Mouse (Mus musculus) gastrocnemius, adult 2 months (tissue): ENCODE measurements around the gene Plcb4. TPM values are rescaled to one million over a fixed set of nuclear protein-coding genes. Genes with fewer than 3 reads are reported as not detected.
A peak's percentile ranks its signal among the peaks of the same experiment; 100 is the strongest.

ENCODE experiments used
- DNase-seq: peaks from one replicate; pipeline ENCODE4 v3.0.0; 2022
- H3K27ac ChIP-seq: fragments of 200-600 bp; 2 replicates; pipeline ENCODE4 v1.8.1; 2022; ENCODE audit warnings: mild to moderate bottlenecking
- H3K4me3 ChIP-seq: fragments of 200-600 bp; 2 replicates; pipeline ENCODE4 v1.8.1; 2022; ENCODE audit warnings: mild to moderate bottlenecking, moderate library complexity
- CTCF ChIP-seq: fragments of 200-600 bp; IDR thresholded peaks from 2 replicates; pipeline ENCODE4 v1.8.1; 2022; ENCODE audit warnings: antibody characterized with exemption, mild to moderate bottlenecking, moderate library complexity
- intact Hi-C: fragments of 180-260 bp; cut with DNase I; formaldehyde crosslinking; loops from one replicate; pipeline ENCODE4 v1.15.1; 2025
- total RNA-seq, 2 experiments: library from RNA; stranded (reverse); gene quantifications; 2 replicates each; pipeline ENCODE4 v1.2.3; 2021

Plcb4 gene
- total RNA-seq, 2 experiments from 2014 or later, result 19.7 to 21.8 TPM

DNA sequence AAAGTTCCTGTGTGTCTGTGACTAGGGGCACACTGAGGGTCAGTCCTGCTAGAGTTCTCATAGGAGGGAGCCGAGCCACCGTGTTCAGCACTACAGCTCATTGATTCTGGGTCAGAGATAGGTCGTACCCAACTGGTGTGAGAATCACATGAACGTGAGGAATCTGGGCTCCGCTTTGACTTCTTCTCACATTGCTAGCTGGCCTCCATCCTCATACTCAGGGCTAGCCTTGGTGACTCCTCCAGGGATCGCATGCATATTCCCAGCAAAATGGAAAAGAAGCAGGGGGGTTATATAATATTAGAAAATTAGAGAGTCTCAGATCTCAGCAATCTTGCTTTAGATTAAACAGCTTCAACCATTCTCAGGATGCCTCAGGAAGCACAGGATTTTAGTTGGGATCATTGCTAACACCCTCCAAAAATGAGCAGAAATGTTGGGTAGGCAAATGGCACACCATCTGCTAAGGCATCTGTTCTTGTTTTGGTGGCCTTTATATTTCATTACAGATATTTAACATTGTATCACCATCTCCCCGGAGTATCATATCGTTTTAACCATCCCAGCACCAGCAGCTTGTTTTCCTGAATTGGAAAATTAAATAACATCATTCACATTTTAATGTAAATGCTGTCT is 180.0 kb downstream of the Plcb4 start:
- Histone ChIP-seq H3K4me3 (no peak overlapping the region), H3K27ac (no peak overlapping the region; the same call in 1 of the 2 replicates)
- intact Hi-C loops, result loop anchor here (5.0 kb wide), 1 partner anchor 74 kb away; no protein-coding TSS in a partner anchor
- DNase-seq, result no peak
- no peak for TF ChIP-seq CTCF

DNA sequence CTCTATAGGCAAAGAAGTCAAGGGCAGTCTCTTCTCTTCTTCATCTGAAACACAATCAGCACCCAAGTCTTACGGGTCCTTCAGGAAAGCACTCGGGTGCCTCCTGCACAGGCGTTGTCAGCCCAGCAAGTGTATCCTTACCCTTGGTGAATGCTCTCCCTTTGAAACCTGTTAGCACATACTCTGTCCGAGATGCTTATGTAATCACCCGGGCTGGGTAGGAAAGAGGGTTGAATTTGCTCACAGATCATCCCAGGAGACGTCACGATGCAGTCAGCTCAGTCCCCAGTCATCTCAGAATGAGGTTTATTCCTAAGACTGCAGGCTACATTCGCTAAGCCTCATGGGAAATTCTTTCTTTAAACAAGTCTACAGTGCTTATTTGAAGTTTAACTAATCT is 184.9 kb downstream of the Plcb4 start:
- Histone ChIP-seq H3K27ac (no peak overlapping the region), H3K4me3 (no peak overlapping the region)
- intact Hi-C loops, result no loop called here
- TF ChIP-seq CTCF, result no peak
- no peak for DNase-seq

DNA sequence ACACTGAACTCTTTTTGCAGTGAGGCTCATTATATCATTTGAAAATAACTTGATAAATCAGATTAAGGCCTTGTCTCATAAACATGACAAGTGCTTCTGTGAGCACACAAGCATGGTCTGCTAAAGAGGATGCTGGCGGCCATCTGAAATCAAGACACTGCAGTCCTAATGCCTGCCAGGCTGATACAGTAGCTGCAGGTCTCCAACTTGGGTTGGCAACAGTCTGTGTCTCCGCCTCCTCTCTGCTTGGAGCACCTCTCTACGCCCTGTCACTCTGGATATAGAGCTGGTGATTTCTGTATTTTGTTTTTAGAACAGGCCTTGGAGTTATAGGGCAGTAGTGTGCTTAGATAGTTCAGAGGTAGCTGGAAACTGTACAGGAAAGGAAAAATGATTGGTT is 188.1 kb downstream of the Plcb4 start:
- no peak overlapping the region for H3K27ac ChIP-seq
- no peak for TF ChIP-seq CTCF
- DNase-seq, result no peak
- intact Hi-C loops, result no loop called here
- H3K4me3 ChIP-seq, result no peak overlapping the region

DNA sequence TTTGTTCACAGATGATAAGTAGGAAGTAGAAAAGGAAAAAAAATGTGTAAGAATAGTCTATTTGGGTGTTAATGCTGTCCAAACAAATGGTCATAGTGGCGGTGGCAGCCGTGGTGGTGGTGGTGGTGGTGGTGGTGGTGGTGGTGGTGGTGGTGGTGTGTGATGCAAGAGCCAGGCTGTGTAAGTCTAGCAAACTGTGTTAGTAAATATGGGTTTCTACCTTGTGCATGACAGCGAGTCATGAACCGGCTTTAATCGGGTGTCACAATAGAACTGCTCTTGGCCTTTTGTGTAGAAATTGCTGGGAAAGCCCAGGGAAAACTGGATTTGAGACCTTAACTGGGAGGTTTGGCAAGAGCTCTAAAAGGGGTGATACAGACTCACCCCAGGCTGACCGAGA is 188.9 kb downstream of the Plcb4 start:
- TF ChIP-seq CTCF, result no peak
- Histone ChIP-seq H3K27ac (no peak overlapping the region), H3K4me3 (no peak overlapping the region)
- intact Hi-C loops, result no loop called here
- DNase-seq, result no peak

DNA sequence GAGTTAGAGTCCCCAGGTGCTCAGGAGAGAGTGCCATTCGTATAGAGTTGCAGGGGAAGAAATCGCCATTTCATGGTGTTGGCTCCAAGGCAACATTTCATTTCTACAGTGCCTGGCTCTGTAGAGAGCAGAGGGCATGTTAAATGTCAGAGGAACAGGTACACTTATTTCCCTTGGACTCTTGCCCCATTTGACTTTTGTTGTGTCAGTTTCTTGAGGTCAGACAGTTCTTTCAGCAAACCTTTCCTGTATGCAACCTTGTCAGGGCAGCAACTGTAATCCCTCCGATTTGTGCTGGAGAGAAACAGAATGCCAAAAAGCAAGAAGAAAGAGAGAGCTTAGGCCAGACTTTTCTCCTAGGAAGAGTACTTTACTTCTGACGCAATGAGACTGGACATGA is 189.4 kb downstream of the Plcb4 start:
- no peak for TF ChIP-seq CTCF
- DNase-seq, result no peak
- intact Hi-C loops, result no loop called here
- Histone ChIP-seq H3K27ac (no peak overlapping the region), H3K4me3 (no peak overlapping the region)

DNA sequence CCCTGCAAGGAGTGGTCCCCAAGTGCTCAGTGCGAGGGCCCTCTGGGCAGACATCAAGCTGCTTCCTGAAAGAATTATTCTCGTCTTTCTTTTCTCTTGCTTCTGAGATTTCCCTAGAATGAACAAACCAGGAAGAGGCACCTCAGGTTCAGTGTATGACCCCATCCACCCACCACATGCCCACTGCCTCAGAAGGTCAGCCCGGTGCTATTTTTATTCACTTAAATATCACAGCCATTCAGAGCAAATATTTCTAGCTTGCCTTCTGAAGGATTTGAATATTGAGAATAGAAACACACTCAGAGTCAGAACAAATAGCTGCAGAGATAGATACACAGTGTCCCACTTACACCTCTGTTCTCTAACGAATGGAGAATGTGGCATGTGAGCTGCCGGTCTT is 193.2 kb downstream of the Plcb4 start:
- no peak for DNase-seq
- Histone ChIP-seq H3K4me3 (no peak overlapping the region), H3K27ac (peak overlapping the region; percentile 60)
- intact Hi-C loops, result no loop called here
- TF ChIP-seq CTCF, result no peak

DNA sequence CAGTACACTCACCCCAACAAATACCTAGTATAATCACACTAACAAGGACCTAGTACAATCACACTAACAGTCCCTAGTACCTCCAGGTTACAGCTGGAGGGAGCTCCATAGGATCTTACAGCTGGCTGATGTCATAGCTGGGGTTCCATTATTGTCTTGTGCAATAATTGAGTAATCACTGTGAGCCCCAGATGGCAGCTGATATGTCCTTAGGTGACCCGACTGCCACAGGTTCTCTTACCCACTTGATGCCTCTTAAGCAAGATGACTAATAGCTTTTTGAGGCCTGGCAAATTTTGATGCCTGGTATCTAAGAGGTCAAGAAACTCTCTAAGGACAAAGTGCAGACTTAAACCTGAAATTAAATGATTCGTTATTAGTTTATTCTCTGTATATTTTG is 194.3 kb downstream of the Plcb4 start:
- Histone ChIP-seq H3K27ac (peak overlapping the region; percentile 60), H3K4me3 (no peak overlapping the region)
- no peak for TF ChIP-seq CTCF
- intact Hi-C loops, result no loop called here
- DNase-seq, result no peak

DNA sequence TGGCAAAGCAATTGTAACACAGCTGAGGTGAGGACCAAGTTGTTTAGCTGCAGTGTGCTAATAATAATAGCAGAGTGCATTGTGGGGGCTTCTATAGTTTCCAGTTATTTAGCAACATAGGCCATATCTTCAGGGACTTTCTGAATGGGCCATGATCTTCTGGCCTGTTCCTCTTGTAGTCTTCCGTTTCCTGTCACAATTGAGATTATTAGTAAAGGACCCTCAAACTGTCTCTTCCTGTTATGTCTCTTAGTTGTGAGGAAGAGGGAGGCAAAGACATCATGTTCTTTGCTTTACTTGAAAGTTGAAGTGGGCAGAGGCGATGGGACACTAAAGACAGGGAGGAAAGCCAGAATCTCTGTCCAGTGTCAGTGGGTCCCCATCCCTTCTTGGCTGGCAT is 195.2 kb downstream of the Plcb4 start:
- no peak for DNase-seq
- TF ChIP-seq CTCF, result no peak
- Histone ChIP-seq H3K4me3 (no peak overlapping the region), H3K27ac (peak overlapping the region; percentile 48)
- intact Hi-C loops, result no loop called here

DNA sequence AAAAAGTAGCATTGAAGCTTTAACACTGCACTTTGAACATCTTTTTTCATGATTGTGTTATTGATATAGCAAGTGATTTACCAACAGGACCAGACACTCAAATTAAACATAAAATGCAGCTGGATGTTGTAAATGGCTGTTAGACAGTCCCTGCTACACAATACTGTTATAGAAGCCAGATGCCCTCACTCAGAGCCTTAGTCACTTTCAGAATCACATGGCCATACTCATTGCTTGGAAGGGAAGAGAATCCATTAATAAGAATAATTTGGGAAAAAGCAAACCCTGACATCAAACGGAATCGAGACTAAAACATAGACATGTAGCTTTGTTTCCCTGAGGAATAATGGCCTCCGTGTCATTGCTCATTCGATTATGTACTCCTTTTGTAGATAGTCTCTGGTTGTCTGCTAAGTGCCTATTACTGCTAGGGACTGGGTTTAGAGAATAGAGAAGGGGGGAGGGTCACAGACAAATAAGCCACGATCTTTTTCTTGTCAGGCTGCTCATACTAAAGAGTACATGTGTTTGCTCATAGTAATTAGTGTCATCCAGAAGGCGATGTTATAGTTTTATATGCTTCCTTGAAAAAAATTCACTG is 197.2 kb downstream of the Plcb4 start:
- intact Hi-C loops, result no loop called here
- DNase-seq, result no peak
- TF ChIP-seq CTCF, result no peak
- H3K4me3 ChIP-seq, result no peak overlapping the region
- H3K27ac ChIP-seq, result peak overlapping the region; percentile 9; the same call in 1 of the 2 replicates

DNA sequence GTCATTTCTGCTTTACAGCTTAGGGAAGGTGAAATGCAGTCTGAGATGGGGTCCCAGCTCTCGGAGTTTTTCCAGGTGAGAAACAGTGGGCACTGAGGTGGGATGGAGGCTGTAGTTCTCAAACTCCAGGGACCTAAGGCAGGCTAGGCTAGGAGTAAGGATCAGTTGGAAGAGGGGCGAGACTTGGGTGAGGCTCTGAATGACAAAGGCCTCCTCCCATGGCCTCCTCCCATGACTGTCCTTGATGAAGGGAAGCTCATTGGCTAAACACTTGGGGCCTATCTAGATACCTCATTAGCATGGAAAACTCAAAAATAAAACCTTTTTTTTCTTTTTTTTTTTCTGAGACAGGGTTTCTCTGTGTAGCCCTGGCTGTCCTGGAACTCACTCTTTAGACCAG is 198.0 kb downstream of the Plcb4 start:
- no peak for DNase-seq
- intact Hi-C loops, result no loop called here
- no peak overlapping the region for H3K4me3 ChIP-seq
- TF ChIP-seq CTCF, result no peak
- no peak overlapping the region for H3K27ac ChIP-seq

DNA sequence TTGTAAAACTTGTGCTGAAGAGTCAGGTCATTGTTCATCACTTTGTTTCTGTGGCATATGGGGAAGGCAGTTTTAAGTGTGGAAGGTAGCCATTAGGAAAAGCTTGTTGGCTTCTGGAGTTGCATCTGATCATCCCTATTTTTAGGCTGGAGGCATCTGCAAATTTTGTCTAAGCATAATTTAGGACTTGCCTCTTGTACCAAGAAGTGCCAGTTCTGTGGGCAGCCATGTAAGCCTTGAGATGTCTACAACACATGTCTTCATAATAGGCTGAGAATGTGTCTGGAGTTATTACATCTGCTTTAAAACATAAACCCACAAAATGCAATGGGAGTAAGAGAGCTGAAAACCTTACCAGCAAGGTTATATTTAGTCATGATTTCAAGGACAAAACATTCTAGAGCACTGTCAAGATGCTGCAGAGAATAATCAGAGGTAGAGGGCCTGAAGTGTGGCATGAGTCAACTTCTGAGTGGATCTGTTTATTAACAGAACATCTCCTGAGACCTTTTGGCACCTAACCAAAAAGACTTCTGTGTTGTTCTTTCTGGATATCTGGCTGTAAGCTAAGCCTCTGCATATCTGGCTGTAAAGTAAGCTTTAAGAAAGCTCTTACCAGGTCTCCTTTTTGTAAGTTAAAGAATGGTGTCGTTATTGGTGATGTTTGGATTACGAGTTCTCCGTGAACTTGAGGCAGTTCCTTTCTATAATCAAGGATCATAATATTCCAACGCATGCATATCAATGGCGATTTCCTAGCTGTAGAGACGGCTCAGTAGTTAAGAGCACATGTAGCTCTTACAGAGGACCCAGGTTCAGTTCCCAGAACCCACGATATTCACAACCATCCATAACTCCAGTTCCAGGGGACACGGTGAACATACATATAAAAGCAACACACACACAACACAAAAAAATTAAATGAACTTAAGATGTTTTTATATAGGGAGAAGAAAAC is 203.0 kb downstream of the Plcb4 start:
- no peak for DNase-seq
- Histone ChIP-seq H3K27ac (peak overlapping the region; percentile 31; the same call in 1 of the 2 replicates), H3K4me3 (no peak overlapping the region)
- no peak for TF ChIP-seq CTCF
- intact Hi-C loops, result no loop called here

DNA sequence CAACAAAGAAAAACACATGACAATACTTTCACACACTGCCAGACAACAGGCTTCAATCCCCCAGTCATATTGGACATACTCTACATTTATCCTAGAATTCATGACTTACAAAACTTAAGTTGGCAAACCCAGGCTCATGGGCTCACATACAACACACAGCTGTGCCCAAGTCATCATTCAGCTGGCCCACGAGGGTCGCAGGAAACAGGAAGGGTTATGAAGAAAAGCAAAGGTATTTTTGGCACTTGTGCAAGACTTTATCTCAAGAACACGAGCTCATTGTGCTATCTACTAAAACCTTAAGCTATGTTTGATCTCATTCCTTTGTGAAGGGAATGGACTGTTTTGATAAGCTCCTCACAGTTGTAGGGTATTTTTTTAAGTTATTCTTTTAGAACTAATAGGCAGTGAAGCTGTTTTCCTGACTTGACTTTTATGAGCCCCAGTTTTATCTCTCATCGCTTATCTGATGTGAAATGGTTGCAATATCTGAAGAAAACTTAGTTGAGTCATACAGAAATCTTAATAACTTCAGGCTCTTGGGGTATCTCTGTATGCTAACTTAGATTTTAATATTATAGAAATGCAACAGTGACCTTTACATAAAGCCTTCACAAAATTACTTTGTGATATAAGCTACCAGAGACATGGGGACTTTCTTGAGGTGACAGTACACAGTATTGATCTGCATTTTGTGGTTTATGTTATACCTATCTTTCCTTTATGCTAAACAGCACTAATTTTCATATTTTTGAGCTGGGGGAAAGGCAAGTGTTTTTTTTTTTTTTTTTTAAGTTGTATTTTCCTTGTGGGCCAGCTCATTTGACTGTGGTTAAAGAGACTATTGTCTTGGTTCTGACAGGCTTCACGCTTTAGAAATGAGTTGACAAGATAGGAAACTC is 203.9 kb downstream of the Plcb4 start:
- TF ChIP-seq CTCF, result no peak
- DNase-seq, result no peak
- H3K27ac ChIP-seq, result peak overlapping the region; percentile 31; the same call in 1 of the 2 replicates
- intact Hi-C loops, result no loop called here
- H3K4me3 ChIP-seq, result no peak overlapping the region
